Mouse (Mus musculus) MEL (cell line): ENCODE results near the gene Ddx58. TPM values are rescaled to one million over a fixed set of nuclear protein-coding genes. Genes with fewer than 3 reads are reported as not detected.

Experiments used
- DNase-seq: peaks from one replicate; pipeline ENCODE4 v3.0.0; 2011; ENCODE audit warnings: low read depth, low spot score
- H3K27ac ChIP-seq: 2 replicates; pipeline ENCODE4 v1.5.1; 2012; ENCODE audit warnings: low read depth, mild to moderate bottlenecking, control low read depth, low read length, moderate library complexity; ENCODE audit not compliant: control insufficient read depth
- H3K27me3 ChIP-seq, 2 experiments: fragments of 150-350 bp in 1 of 2; sonication (generic) in 1 of 2; 2 replicates each; pipeline ENCODE4 v1.6.1; 2012; ENCODE audit warnings: low read length in 2 of 2, mild to moderate bottlenecking in 2 of 2, improper control_type of control experiment in 1 of 2, moderate library complexity in 1 of 2; ENCODE audit not compliant: insufficient read depth in 2 of 2, control insufficient read depth in 1 of 2
- H3K36me3 ChIP-seq, 2 experiments: 2 replicates each; pipeline ENCODE4 v1.6.1; 2012 to 2014; ENCODE audit warnings: low read length in 2 of 2, improper control_type of control experiment in 1 of 2, inconsistent platforms in 1 of 2, mild to moderate bottlenecking in 1 of 2; ENCODE audit not compliant: insufficient read depth in 2 of 2, control insufficient read depth in 1 of 2
- H3K4me1 ChIP-seq, 2 experiments: fragments of 150-350 bp in 1 of 2; sonication (generic) in 1 of 2; 2 replicates each; pipeline ENCODE4 v1.6.1; 2012; ENCODE audit warnings: low read length in 2 of 2, improper control_type of control experiment in 1 of 2, mild to moderate bottlenecking in 1 of 2; ENCODE audit not compliant: insufficient read depth in 2 of 2, control insufficient read depth in 1 of 2
- H3K4me3 ChIP-seq, 2 experiments: fragments of 150-350 bp in 1 of 2; sonication (generic) in 1 of 2; 2 replicates each; pipeline ENCODE4 v1.5.1; 2012; ENCODE audit warnings: low read depth in 2 of 2, low read length in 2 of 2, mild to moderate bottlenecking in 2 of 2, moderate library complexity in 2 of 2, control low read depth in 1 of 2, improper control_type of control experiment in 1 of 2; ENCODE audit not compliant: control insufficient read depth in 1 of 2, insufficient read depth in 1 of 2
- H3K79me2 ChIP-seq: 2 replicates; pipeline ENCODE4 v1.6.1; 2012; ENCODE audit warnings: mild to moderate bottlenecking, low read length, moderate library complexity; ENCODE audit not compliant: control insufficient read depth, poor library complexity, insufficient read depth
- H3K9ac ChIP-seq: 2 replicates; pipeline ENCODE4 v1.6.1; 2012; ENCODE audit warnings: low read depth, mild to moderate bottlenecking, control low read depth, low read length, moderate library complexity; ENCODE audit not compliant: control insufficient read depth, poor library complexity, severe bottlenecking
- H3K9me3 ChIP-seq: fragments of 150-350 bp; sonication (generic); replicated peaks from 2 replicates; pipeline ENCODE4 v1.6.1; 2012; ENCODE audit warnings: mild to moderate bottlenecking, low read length, improper control_type of control experiment, moderate library complexity; ENCODE audit not compliant: insufficient read depth
- BHLHE40 ChIP-seq: IDR thresholded peaks from 2 replicates; pipeline ENCODE4 v1.6.1; 2012; ENCODE audit warnings: low read depth, mild to moderate bottlenecking, inconsistent platforms, low read length, improper control_type of control experiment, borderline replicate concordance
- CHD1 ChIP-seq: IDR thresholded peaks from 2 replicates; pipeline ENCODE4 v1.6.1; 2012; ENCODE audit warnings: low read depth, mild to moderate bottlenecking, inconsistent platforms, low read length, improper control_type of control experiment
- CHD2 ChIP-seq: IDR thresholded peaks from 2 replicates; pipeline ENCODE4 v1.6.1; 2011; ENCODE audit warnings: low read length, improper control_type of control experiment
- CTCF ChIP-seq, 3 experiments: IDR thresholded peaks in 2 of 3; conservative IDR thresholded peaks in 1 of 3; 2 replicates each; pipeline ENCODE4 v1.5.1; 2011 to 2012; ENCODE audit warnings: low read length in 3 of 3, low read depth in 2 of 3, mild to moderate bottlenecking in 2 of 3, improper control_type of control experiment in 1 of 3, inconsistent platforms in 1 of 3, mixed read lengths in 1 of 3, moderate library complexity in 1 of 3; ENCODE audit not compliant: control insufficient read depth in 1 of 3, insufficient read depth in 1 of 3, poor library complexity in 1 of 3, severe bottlenecking in 1 of 3
- EP300 ChIP-seq, 2 experiments: IDR thresholded peaks; 2 replicates each; pipeline ENCODE4 v1.6.1; 2011; ENCODE audit warnings: improper control_type of control experiment in 2 of 2, low read length in 2 of 2, low read depth in 1 of 2, mild to moderate bottlenecking in 1 of 2
- HCFC1 ChIP-seq: IDR thresholded peaks from 2 replicates; pipeline ENCODE4 v1.6.1; 2012; ENCODE audit warnings: low read depth, mild to moderate bottlenecking, inconsistent platforms, low read length, improper control_type of control experiment, moderate library complexity
- JUND ChIP-seq: IDR thresholded peaks from 2 replicates; pipeline ENCODE4 v1.6.1; 2011; ENCODE audit warnings: low read depth, mild to moderate bottlenecking, improper control_type of control experiment, low read length
- MAFK ChIP-seq: IDR thresholded peaks from 2 replicates; pipeline ENCODE4 v1.6.1; 2011; ENCODE audit warnings: low read depth, mild to moderate bottlenecking, low read length, improper control_type of control experiment, borderline replicate concordance
- MAZ ChIP-seq: IDR thresholded peaks from 2 replicates; pipeline ENCODE4 v1.6.1; 2012; ENCODE audit warnings: low read depth, mild to moderate bottlenecking, inconsistent platforms, low read length, improper control_type of control experiment
- MXI1 ChIP-seq: IDR thresholded peaks from 2 replicates; pipeline ENCODE4 v1.6.1; 2011; ENCODE audit warnings: mild to moderate bottlenecking, low read depth, low read length, improper control_type of control experiment
- NELFE ChIP-seq: IDR thresholded peaks from 2 replicates; pipeline ENCODE4 v1.6.1; 2011; ENCODE audit warnings: low read depth, low read length, improper control_type of control experiment
- NRF1 ChIP-seq: IDR thresholded peaks from 2 replicates; pipeline ENCODE4 v1.6.1; 2014; ENCODE audit warnings: low read depth, mild to moderate bottlenecking, inconsistent platforms, low read length, improper control_type of control experiment, moderate library complexity; ENCODE audit not compliant: poor library complexity, insufficient read depth, severe bottlenecking
- POLR2A ChIP-seq, 2 experiments: IDR thresholded peaks; 2 replicates each; pipeline ENCODE4 v1.6.1; 2011 to 2012; ENCODE audit warnings: low read length in 2 of 2, mild to moderate bottlenecking in 2 of 2, control low read depth in 1 of 2, improper control_type of control experiment in 1 of 2, low read depth in 1 of 2, moderate library complexity in 1 of 2; ENCODE audit not compliant: control insufficient read depth in 1 of 2, insufficient read depth in 1 of 2, poor library complexity in 1 of 2
- POLR2AphosphoS5 ChIP-seq: IDR thresholded peaks from 2 replicates; pipeline ENCODE4 v1.6.1; 2012; ENCODE audit warnings: low read depth, borderline replicate concordance, mild to moderate bottlenecking, inconsistent platforms, low read length, moderate library complexity, mixed read lengths
- RCOR1 ChIP-seq: IDR thresholded peaks from 2 replicates; pipeline ENCODE4 v1.6.1; 2012; ENCODE audit warnings: low read depth, mild to moderate bottlenecking, inconsistent platforms, low read length, improper control_type of control experiment
- TAL1 ChIP-seq: IDR thresholded peaks from 2 replicates; pipeline ENCODE4 v1.6.1; 2012; ENCODE audit warnings: mild to moderate bottlenecking, inconsistent platforms, low read length, moderate library complexity, mixed read lengths
- TBP ChIP-seq: IDR thresholded peaks from 2 replicates; pipeline ENCODE4 v1.8.0; 2011; ENCODE audit warnings: low read depth, low read length, improper control_type of control experiment
- USF2 ChIP-seq, 2 experiments: IDR thresholded peaks; 2 replicates each; pipeline ENCODE4 v1.6.1; 2011 to 2012; ENCODE audit warnings: improper control_type of control experiment in 2 of 2, low read length in 2 of 2, borderline replicate concordance in 1 of 2, inconsistent platforms in 1 of 2, low read depth in 1 of 2, mild to moderate bottlenecking in 1 of 2; ENCODE audit not compliant: insufficient read depth in 1 of 2
- ZC3H11A ChIP-seq: IDR thresholded peaks from 2 replicates; pipeline ENCODE4 v1.6.1; 2012; ENCODE audit warnings: low read depth, mild to moderate bottlenecking, inconsistent platforms, low read length, improper control_type of control experiment
- ZKSCAN1 ChIP-seq: IDR thresholded peaks from 2 replicates; pipeline ENCODE4 v1.6.1; 2012; ENCODE audit warnings: low read depth, mild to moderate bottlenecking, inconsistent platforms, low read length, improper control_type of control experiment, moderate library complexity
- ZNF384 ChIP-seq: IDR thresholded peaks from 2 replicates; pipeline ENCODE4 v1.6.1; 2012; ENCODE audit warnings: low read depth, mild to moderate bottlenecking, inconsistent platforms, low read length, improper control_type of control experiment
- polyA plus RNA-seq, 2 experiments: library from polyadenylated mRNA; stranded (reverse) in 1 of 2; unstranded in 1 of 2; fragments of >175 nt in 1 of 2; fragments of >200 nt in 1 of 2; gene quantifications; 2 replicates each; pipeline versions ENCODE4 v1.2.1 to v1.2.4; 2012; ENCODE audit warnings: low replicate concordance in 2 of 2, low read depth in 1 of 2; ENCODE audit not compliant: insufficient read length in 2 of 2, insufficient read depth in 1 of 2, missing spikeins in 1 of 2
- total RNA-seq: library from RNA; depleted of rRNA; stranded (reverse); fragments of 300-350 nt; gene quantifications from 2 replicates; pipeline ENCODE4 v1.2.3, GENCODE M21; 2012

The Ddx58 gene
- total and polyA plus RNA-seq, 3 experiments = 0.58 to 1.0 TPM; not detected in 1

- no peak for TF ChIP-seq NELFE
- TF ChIP-seq NRF1 = no peak
- TF ChIP-seq TAL1 = no peak
- no peak for TF ChIP-seq USF2 (IDR thresholded peaks at IDR 0.05; ENCODE audit: borderline replicate concordance in 1 of 2, insufficient read depth in 1 of 2, low read depth in 1 of 2, low read length in 2 of 2)
Observed at GRCm38 (mm10) chr4:40193461-40193860, 46.2 kb downstream of the Ddx58 start (continued).

DNA sequence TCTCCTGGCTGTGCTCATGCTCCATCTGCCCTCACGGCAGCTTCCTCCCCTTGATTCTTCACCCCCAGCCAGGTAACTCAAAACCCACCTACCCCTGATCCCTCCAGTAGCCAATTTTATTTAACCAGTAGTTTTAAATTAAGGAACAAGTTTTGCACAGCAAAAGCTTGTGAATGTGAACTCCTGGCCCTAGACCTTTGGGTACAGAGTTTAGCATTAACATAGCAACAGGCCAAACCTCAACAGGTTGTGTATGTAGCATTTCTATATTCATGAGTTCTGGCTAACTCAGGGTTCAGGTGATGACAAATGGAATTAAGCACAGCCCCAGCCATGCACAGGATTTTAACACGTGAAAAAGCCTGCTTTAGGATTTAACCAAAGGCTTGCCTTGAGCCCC, 47.4 kb downstream of the Ddx58 start:
- Histone ChIP-seq H3K4me3 (no peak overlapping the region), H3K4me1 (no peaks in the 10 kb centered on the region), H3K9me3 (no peaks in the 10 kb centered on the region), H3K79me2 (no peaks in the 10 kb centered on the region), H3K9ac (no peak overlapping the region), H3K27me3 (no peaks in the 10 kb centered on the region), H3K27ac (no peak overlapping the region), H3K36me3 (peaks cover 0 to 2% of the 10 kb centered on the region in 2 experiments; a peak in 1 of 4 replicates)
- TF ChIP-seq CHD2 (no peak), JUND (no peak)
- no peak for DNase-seq

GRCm38 (mm10) chr4:40187956-40188355, 51.7 kb downstream of the Ddx58 start:
- Histone ChIP-seq H3K27me3 (no peaks in the 10 kb centered on the region), H3K9me3 (no peaks in the 10 kb centered on the region), H3K4me3 (no peak overlapping the region)
- no peak for TF ChIP-seq RCOR1
- TF ChIP-seq MAFK = no peak
- no peak for TF ChIP-seq CTCF (IDR thresholded peaks at IDR 0.05 in 2 of 3, conservative IDR thresholded peaks at IDR 0.05 in 1 of 3; ENCODE audit: control insufficient read depth in 1 of 3, insufficient read depth in 1 of 3, low read depth in 2 of 3, low read length in 3 of 3, poor library complexity in 1 of 3, severe bottlenecking in 1 of 3)
- TF ChIP-seq CHD2 = no peak
- no peak for TF ChIP-seq ZNF384
- TF ChIP-seq BHLHE40 = no peak
- no peak for TF ChIP-seq MXI1
- no peak for TF ChIP-seq POLR2AphosphoS5
- no peak for TF ChIP-seq TBP
- TF ChIP-seq HCFC1 = no peak
- no peak for TF ChIP-seq NELFE
- TF ChIP-seq ZC3H11A = no peak
- no peak for TF ChIP-seq CHD1
- no peak for TF ChIP-seq POLR2A (IDR thresholded peaks at IDR 0.05; ENCODE audit: control insufficient read depth in 1 of 2, insufficient read depth in 1 of 2, low read depth in 1 of 2, low read length in 2 of 2, poor library complexity in 1 of 2)
- TF ChIP-seq EP300 (IDR thresholded peaks at IDR 0.05; ENCODE audit: low read depth in 1 of 2, low read length in 2 of 2) = no peak
- no peak for TF ChIP-seq MAZ
- no peak for TF ChIP-seq ZKSCAN1
- TF ChIP-seq, all 39 proteins: peak for 0
- Histone ChIP-seq H3K9ac (no peak overlapping the region), H3K79me2 (no peaks in the 10 kb centered on the region), H3K4me1 (no peaks in the 10 kb centered on the region), H3K36me3 (peaks cover 0 to 2% of the 10 kb centered on the region in 2 experiments; a peak in 1 of 4 replicates), H3K27ac (no peak overlapping the region)
- no peak for DNase-seq
